Mouse (Mus musculus): ENCODE measurements around the gene Slc6a19. TPM values are rescaled to one million over a fixed set of nuclear protein-coding genes. Genes with fewer than 3 reads are reported as not detected.
A peak's percentile ranks its signal among the peaks of the same experiment; 100 is the strongest.
"Not testable (repeated sequence)": the region's sequence is repeated elsewhere in the genome, so short reads cannot be mapped to it uniquely, and the experiment has no call there.

Gene Slc6a19
- total RNA-seq, 2 experiments from 2014 or later: not detected

DNA sequence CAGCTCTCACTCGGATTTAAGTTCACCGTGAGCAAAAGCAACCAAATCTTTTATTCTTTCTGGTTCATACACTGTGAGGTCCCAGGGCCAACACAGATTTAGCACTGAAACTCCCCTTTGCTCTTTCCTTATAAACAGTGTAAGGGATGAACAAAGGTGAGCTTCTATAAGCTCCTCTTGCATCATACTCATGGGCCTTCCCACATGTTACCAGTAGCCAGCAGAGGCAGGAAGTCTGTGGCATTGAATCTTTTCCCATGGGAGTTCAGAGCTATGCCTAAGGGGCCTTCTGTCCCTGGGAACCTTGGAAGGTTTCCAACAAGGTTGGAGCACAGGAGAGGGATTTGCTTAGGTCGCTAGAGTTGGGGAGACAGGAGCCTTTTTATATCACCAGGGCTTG lies 7.6 kb upstream of the Slc6a19 start:
- DNase-seq: no peak

DNA sequence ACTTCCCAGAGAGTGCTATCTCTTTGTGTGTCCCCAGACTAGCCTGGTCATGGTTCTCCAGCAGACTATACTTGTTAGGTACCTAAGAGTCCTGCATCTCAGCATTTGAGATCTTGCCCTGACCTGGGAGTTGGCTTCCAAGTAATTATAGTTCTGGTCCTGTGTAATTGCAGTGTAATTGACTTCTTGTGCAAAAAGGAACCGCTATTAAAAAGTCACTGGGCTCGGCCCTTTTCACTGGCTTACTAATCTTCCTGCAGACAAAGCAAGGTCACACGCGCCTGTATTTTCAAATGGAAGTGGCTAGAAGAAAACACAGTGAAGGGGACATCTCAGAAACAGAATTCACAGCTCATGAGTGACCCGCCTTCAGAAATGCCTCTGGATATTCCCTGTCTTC lies 7.1 kb upstream of the Slc6a19 start:
- DNase-seq: no peak

DNA sequence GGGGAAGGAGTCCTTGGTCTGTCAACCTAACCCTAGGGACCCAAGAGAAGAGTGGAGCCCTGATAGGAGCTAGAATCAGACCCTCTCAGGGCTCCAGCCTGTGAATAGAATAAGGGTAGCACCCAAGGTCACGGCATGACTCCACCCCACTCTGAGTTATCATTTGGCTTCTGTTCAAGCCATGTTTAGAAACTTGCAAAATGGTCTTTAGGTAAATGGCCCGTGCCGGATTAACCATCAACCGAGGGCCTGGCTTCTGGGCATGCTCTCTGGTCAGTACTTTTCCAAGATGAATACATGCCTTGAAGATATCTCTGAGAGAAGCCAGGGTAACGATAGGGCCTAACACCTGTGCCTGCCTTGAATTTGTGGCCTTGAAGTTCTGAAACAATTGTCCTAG lies 6.6 kb upstream of the Slc6a19 start:
- DNase-seq: no peak

DNA sequence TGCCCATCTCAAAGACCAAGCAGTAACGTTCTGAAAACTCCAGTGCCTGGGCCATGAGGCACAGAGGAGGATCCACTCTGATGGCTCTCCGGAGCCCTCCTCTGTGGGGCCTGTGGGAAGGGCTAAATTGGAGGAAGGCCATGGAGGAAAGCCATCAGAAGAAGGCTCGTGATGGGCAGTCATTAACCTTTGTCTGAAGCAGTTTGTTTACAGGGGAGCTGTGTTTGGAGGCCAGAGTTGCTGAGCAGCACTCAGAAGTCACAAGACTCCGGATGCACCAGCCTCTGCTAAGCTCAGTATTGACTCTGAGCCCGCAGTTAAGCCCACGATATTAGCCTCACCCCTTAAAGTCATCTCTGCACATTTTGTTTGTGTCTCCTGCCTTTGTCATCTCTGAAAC lies 4.8 kb upstream of the Slc6a19 start:
- DNase-seq: no peak

DNA sequence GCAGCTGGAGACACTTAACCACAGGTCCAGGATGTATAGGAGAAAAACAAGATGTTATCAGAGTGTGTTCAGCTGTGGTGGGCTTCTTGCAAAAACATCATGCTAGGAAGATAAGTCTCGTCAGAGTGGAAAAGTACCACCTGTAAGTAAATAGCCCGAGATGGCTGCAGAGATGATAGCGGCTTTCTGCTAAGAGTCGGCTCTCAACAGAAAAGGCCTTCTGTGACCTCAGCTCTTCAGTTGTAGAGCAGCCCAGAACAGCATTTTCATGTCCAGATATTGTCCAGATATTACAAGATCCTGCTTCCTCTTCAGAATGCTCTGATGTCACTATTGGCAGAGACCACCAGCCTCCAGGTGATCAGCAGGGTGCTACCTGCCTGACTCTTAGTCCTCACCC lies 1.2 kb downstream of the Slc6a19 start:
- not testable (repeated sequence) for DNase-seq

DNA sequence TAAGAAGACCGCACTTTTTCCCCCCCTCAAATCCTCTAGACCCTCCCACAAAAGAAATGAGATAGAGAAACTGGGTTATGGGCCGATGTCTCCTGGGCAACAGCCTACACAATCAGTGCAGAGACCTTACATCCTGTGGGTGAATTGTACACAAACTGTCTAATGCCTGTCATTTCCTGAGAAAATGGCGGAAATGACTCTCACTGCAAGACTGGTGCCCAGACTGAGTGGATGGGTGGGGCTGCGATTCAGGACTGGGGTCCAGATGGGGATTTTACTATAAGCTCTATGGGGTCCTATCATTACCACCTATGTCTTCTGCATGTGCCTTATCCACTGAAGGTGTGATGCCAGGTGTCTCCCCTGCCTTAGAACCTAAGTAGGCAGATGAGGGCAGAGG lies 1.9 kb downstream of the Slc6a19 start:
- no peak for DNase-seq

DNA sequence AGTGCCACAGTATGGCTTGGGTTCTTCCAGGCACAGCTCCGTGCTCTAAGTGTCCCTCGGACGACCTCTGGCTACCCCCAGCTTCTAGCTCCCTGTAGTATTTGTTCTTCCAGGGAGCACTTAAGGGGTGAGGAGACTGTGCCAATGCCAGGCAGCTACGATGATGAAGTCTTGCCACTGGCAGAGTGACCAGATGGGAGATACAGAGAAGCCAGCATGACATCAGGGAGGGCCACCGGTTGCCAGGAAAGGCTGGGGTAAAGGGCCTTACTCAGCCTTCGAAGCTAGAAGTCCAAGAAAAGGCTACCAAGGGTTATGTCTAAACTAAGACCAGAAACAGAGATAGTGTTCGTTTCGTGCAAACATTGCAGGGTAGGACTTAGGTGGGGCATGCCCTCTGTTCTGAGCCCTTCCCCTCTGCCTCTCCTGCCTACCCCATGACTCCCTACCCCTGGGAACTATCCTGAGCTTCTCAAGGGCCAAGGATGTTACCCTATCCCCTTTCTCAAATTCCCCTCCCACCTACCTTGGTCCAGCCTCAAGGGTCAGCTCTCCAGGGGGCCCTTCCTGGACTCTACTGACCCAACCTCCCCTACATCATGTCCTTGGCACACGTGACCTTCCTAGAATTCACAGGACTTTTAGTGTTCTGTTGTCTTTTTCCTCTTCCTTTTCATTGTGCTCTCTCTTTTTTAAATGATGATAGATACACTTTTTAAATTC lies 3.3 kb downstream of the Slc6a19 start:
- DNase-seq: no peak

DNA sequence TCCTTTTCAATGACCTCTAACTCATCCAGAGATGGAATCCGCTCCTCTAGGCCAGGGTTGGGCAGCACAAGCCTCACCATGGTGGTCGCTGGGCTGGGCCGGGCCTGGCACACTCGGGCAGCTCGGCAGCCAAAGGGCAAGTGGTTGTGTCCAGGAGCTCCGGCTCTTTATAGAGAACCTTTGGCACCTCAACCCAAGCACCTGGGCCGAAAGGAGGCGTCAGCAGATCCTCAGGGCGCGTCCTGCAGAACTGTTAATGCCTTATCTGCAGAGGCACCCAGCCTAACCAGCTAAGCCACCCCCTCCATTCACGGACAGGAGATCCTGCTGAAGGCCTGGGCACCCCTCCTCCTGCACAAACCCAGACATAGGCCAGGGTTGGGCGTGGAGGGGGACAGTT lies 4.1 kb downstream of the Slc6a19 start:
- no peak for DNase-seq

DNA sequence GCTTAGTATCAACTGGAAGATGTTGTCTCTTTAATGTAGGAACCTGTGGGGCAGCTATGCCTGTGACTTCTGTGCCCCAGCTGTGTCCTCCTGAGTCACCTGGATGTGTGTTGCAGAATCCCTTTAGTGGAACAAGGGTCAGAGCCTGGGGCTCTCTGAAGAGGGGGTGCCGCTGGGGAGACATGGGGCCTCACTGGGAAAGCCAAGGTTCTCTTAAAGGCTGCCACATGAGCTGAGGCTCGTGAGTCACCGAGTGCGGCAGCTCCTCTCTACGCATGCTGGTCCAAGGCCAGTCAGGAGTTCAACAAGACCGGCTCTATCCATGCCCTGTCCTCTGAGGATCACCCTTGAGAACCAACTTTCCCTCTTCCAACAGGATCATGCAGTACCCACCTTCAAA lies 5.0 kb downstream of the Slc6a19 start:
- no peak for DNase-seq

DNA sequence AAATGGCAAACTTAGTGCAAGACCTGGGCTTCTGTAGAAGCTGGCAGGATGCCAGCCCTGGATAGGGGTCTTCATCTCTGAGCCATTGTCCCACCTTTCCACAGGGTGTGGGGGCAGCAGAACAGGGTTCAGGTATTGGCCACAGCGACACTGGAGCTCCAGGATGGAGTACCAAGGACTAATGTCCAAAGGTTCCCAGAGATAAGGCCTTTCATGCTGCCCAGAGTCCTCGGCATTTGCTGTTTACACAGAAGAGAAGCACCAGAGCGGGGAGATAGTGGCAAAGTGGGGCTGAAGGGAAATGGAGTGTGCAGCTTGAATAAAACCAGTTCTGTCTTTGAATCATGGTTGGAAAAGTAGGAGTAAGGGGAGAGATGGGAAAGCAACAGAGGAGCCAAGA lies 8.1 kb downstream of the Slc6a19 start:
- DNase-seq: no peak

DNA sequence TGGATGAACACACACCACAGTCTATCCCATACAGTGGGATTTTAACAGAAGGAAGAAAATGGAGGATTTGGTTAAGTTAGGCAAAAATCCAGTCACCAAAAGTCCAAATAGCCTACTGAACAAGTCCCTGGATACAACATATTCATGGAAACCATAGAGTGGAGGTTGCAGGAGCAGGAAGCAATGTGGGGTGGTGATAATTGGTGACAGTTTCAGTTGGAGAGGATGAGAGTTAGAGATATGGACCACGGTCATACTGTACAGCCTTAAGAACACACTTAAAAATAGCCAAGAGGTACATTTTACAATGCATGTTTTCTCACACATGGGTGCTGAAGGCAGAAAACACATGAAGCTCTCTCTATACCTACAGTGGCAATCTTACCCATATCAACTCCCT lies 9.7 kb downstream of the Slc6a19 start:
- no peak for DNase-seq

DNA sequence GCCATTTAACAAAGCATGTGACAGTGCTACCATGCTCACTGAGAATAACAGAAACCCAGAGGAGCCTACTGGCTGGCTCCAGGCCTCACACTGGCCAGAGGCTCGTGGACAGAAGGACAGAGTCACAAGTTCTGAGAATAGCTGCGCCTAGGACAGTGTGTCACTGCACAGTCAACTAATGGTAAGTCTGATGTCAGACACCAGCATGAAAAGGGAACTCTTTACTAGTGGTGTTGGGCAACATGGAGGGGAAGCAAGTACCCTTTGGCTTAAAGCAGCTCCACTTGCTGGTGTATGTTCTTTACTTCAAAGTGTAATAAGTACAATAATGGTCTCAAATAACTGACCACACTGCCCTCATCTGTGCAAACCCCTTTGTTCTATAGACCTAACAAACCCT lies 11.3 kb downstream of the Slc6a19 start:
- DNase-seq: no peak

DNA sequence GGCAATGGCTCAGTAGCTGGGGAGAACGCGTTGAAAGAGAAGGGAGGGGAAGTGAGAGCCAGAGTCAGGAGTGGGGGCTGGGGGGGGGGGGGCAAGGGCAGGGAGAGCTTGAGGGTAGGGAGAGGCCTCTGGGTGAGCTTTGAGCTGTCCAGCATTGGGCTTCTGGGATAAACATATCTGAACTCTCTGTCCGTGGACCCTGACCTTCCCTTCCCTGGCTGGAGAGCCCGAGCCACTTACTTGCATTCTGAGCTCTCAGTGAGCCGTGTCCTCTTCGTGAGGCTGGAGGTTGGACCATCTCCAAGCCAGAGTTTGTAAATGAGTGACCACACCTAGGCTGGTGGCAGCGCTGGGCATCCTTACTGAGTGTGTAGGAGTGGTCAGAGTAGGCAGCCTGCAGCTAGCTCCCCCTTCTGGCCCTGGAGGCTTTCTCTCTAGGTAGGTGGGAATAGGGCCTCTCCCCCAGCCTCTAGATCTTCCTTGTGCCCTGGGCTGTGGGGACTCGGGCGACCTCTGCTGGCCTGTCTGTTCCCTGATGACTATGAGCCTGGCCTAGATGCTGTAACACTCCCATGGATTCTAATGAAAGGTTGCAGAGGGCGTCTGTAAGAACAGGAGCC lies 12.3 kb downstream of the Slc6a19 start:
- DNase-seq: peak; percentile 74

DNA sequence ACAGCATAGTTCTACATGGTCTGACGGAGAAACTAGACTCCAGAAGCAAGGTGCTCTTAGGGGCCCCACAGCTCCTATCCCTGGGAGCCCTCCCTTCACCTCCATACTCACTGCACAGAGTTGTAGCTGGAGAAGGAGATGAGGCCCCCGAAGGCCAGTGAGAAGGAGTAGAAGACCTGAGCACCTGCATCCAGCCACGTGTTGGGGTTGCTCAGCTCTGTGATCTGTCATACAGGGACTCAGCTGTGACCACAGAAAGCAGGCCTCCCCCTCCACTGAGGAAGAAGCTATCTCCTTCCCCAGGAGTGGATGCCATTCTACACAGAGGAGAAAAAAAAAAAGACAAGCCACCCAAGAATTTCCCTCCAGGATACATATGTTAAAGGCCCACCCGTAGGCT lies 15.7 kb downstream of the Slc6a19 start:
- no peak for DNase-seq

DNA sequence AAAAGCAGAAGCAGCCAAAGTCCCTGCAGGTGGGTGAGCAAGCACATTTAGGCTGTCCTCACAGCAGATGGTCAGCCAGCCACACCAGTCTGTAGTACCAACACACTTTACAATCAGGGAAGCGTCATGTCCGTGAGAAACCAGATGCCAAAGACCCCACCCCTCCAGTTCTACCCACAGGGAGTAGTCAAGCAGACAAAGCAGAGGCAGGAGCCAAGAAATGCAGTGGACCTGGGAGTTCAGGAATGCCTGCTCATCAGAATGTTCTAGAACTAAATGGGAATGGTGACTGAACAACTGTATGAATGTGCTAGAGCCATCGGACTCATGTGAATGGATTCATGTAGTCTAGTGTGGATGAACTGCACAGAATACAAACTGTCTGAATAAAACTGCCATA lies 17.1 kb downstream of the Slc6a19 start:
- no peak for DNase-seq

DNA sequence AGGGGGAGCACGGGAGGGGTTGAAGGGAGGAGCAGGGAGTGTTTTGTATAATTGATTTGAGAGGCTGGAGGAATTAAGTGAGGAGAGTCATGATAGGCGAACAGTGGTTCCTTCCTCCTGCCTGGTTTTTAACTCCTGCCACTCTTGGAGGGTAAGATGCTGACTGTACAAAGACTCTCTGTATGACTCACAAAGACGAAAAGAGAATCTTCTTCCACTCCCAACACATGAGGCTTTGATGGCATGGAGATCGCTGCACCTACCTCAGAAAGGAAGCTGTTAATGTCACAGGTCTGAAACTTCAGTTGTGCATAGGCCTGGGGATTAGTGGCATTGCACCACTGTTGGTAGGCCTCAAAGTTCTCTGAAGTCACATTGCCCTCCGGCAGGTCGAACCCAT lies 19.2 kb downstream of the Slc6a19 start:
- no peak for DNase-seq

DNA sequence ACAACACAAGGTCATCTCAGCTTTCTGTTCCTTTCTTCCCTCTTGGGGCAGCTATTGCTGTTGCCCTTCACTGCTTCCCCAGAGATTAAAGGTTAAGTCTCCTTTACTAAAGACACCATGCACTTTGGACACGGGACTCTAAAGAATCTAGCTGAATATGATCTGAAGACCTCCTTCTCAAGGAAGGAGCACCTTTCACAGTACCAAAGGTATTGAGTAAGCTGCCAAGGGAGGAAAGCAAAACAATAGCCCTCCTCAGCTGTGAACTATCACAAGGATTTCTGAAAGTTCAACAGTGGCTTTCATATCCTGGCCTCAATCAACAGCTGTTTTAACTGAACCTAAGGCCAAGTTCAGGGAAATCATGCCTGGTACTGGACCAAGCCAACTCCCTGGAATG lies 20.3 kb downstream of the Slc6a19 start:
- no peak for DNase-seq

DNA sequence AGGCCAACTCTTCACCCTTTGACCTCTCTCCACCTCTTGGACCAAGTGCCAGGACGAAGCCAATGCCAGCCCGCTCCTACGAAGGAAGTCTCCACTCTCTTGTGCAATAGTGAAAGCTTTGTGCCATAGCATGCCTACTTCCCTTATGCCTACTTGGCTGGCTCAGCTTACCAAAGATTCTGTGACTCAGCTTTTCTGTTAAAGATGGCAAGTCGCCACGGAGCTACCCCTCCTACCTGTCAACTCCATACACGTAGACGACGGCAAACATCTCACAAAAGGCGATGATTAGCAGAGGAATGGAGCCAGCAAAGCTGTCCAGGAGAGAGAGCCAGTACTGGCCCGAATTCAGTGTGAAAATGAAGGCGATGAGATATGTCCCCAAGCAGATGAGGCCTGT lies 21.0 kb downstream of the Slc6a19 start:
- peak; percentile 23 for DNase-seq

DNA sequence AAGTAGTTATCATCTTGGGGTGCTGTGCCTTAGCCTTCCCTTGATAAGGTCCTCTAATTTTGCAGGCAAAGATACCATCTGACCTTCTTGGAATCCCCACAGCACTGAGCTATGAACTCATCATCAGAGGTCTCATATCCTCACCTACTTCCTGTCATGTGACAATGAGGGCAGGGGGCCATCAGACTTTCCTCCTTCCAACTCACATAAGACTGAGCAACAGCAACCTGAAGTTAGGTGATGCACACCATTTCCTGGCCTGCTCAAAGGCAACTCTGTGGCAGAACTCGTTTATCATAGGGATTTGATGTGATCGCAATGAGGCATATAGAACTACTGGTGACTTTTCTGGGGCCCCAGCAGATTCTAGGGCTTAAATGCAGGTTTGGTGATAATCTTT lies 22.4 kb downstream of the Slc6a19 start:
- DNase-seq: no peak

DNA sequence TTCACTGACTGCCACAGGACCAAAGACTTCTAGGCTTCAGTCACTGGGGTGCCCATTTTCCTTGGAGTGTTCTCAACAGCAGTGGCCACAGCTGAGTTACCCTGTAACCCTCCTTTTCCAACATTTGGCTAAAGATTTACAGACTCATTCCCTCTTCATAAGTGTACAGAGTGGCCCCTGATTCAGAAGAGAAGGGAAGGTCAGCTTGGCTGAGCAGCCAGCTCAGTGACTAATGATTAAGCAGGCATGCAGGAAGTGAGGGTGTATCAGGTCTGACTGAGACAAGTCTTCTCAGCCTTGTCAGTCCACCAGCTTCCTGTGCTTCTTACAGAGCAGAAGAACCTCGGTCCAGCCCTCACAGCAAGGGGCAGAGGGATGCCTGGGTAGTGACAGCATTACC lies 24.3 kb downstream of the Slc6a19 start:
- no peak for DNase-seq

DNA sequence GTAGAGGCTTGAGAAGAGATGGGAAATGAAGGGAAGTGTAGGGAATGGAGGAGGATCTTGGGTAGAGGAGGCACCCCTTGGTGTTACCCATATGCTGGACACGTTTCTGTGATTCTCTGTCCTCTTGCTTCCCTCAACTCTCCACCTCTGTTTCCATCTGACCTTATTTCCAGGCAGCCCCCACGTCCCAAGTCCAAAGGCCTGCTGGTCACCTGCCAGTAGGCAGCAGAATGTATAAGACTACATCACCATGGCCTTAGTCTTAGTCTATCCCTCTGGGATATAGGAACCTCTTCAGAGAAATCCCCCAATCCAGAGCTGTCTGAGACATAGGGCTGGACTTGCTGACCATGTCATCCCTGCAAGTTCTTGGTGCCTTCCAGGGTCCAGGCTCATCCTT lies 25.4 kb downstream of the Slc6a19 start:
- DNase-seq: no peak

DNA sequence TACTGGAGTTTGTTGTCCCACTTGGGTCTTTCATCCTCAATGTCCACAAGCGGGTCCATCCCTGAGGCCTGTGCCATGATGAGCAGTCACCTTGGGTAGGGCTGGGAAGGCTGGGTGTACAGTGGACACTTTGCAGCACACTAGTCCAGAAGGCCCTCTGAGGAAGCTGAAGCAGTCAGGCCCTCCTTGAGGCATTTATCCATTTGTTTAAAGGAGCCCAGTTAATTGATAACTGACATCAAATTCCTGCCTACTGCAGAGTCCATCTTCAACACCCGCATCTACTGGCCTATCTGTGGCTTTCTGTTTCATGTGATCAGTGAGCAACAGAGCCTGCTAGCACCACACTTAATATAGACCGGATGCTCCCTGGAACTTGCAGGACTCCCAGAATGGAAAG lies 26.8 kb downstream of the Slc6a19 start, which contains the start of gene Slc6a18:
TSS of gene Slc6a18 (minus strand) at position 171 of the 400 bp plus-strand sequence.
- no peak for DNase-seq

DNA sequence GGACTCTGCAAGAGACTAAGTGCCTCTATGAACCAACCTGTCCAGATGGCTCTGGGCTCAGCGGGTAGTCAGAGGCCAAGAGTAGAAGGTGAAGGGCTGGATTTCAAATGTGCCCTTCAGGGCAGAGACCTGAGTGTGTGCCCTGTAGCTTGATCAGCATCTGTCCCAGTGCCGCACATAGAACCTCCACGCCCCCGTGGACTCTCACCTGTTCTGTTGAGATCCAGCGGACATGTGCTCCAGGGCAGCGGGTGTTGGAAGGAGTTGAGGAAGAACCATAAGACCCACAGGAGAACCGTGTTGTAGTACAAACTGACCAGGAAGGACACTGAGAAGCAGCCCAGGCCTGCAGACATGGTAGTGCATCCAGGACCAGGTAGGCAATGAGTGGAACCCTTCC lies 29.5 kb downstream of the Slc6a19 start:
- DNase-seq: no peak

DNA sequence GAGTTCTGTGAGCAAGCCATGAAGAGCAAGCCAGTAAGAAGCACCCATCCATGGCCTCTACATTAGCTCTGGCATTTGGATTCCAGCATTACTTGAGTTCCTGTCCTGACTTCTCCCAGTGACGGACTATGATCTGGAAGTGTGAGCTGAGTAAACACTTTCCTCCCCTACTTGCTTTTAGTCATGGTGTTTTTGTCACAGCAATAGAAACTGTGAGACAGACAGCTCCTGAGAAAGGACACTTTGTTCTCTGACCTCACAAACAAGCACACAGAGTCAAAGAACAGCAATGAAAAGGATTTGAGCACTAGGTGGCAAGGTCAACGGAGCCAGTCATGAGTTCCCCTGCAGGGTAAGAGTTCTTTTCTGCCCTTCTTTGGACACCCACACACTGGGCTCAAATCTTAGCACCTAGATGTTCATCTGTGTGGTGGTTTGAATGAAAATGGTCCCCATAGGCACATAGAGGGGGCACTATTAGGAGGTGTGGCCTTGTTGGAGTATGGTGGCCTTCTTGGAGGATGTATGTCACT lies 44.4 kb downstream of the Slc6a19 start:
- DNase-seq: no peak

Measured in heart, postnatal 4 days (tissue).